In the genomic region with DNA sequence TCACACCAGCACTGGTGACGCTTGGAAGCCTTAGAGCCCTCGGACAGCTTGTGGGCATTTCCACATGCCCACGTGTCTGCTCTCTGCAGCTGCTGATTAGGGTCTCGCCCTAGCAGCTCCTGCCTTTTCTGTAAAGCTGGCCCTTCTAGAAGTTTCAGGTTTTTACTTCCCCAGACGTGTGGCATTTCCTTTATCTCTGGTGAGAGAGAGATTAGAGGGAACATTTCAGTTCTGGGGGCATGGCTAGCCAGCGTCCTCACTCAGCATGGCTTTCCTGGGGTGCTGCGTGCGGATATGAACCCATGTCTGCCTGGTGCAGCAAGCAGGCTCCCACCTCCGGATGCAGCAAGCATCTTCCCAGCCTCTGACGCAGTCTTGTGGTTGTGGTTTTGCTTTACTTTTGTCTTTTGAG, we compare ENCODE assay signal across 17 mouse cellular contexts. TPM values are rescaled to one million over a fixed set of nuclear protein-coding genes. Genes with fewer than 3 reads are reported as not detected.
DNase-seq lines count a peak whose midpoint lies in the region; ATAC-seq and TF ChIP-seq lines count a peak whose summit lies in the region.
"Had no signal": no experiment of that assay in that cellular context is flagged by ENCODE, and none has a peak within 500 bp of the region (broad histone marks: within the 10 kb centered on the region; RNA-seq: fewer than 3 reads in every experiment).

No protein-coding gene starts in this region.

- TF ChIP-seq CTCF in liver, embryonic 14.5 days (IDR thresholded peaks at IDR 0.05; ENCODE audit: low read depth): no peak

- TF ChIP-seq EP300 in liver, embryonic 14.5 days (IDR thresholded peaks at IDR 0.05; ENCODE audit: low read depth): no peak

- 74% methylated on average over 10 of the region's 10 CpGs for WGBS in forebrain, embryonic 10.5 days
- 72% methylated on average over 10 of the region's 10 CpGs for WGBS in forebrain, embryonic 14.5 days
- 16% methylated on average over 10 of the region's 10 CpGs for WGBS in liver, embryonic 14.5 days (ENCODE audit: insufficient replicate concordance)

- no peak for DNase-seq in forebrain, embryonic 10.5 days (ENCODE audit: extremely low spot score, low spot score)
- no peak for DNase-seq in forebrain, embryonic 14.5 days (ENCODE audit: low spot score)
- DNase-seq in MEL-GATA-1-ER (ENCODE audit: extremely low read depth, low read depth): peak; percentile 73
- no peak for DNase-seq in liver, embryonic 14.5 days (ENCODE audit: low read depth in 3 of 3, low spot score in 3 of 3)
- peak; percentile 69 for DNase-seq in thymus, postnatal 0 days (ENCODE audit: low spot score)
- DNase-seq in layer of hippocampus, adult 9-11 months: no peak
- DNase-seq in layer of hippocampus, postnatal 10 days (ENCODE audit: low spot score in 2 of 2): no peak
- DNase-seq in layer of hippocampus, postnatal 14 days (ENCODE audit: low spot score in 2 of 2): no peak
- DNase-seq: cerebellum, adult 9-11 months; kidney, adult 9 months; lung, embryonic 14.5 days had no signal

- no peak overlapping the region for H3K4me2 ChIP-seq in forebrain, embryonic 14.5 days (ENCODE audit: low read length)
- no peak overlapping the region for H3K4me2 ChIP-seq in liver, embryonic 14.5 days (ENCODE audit: low read depth)
- H3K4me2 ChIP-seq: embryonic facial prominence, embryonic 12.5 days; heart, embryonic 13.5 days; hindbrain, embryonic 15.5 days; lung, embryonic 14.5 days; midbrain, embryonic 12.5 days had no signal

- H3K36me3 ChIP-seq in forebrain, embryonic 10.5 days (replicated peaks): peaks cover 32% of the 10 kb centered on the region
- peaks cover 12% of the 10 kb centered on the region for H3K36me3 ChIP-seq in forebrain, embryonic 14.5 days (ENCODE audit: control insufficient read depth, insufficient read depth, low read length)
- no peaks in the 10 kb centered on the region for H3K36me3 ChIP-seq in liver, embryonic 14.5 days (replicated peaks; ENCODE audit: control insufficient read depth, insufficient read depth, low read depth)

- ATAC-seq in forebrain, embryonic 14.5 days: no peak
- peak; percentile 45; the same call in 1 of the 2 replicates for ATAC-seq in liver, embryonic 14.5 days (ENCODE audit: insufficient read depth)

- H3K9ac ChIP-seq in forebrain, embryonic 14.5 days (ENCODE audit: low read length): no peak overlapping the region
- H3K9ac ChIP-seq in liver, embryonic 14.5 days (replicated peaks): no peak overlapping the region
- H3K9ac ChIP-seq: embryonic facial prominence, embryonic 12.5 days; heart, embryonic 13.5 days; hindbrain, embryonic 15.5 days; lung, embryonic 14.5 days; midbrain, embryonic 12.5 days had no signal

- no peaks in the 10 kb centered on the region for H3K9me3 ChIP-seq in forebrain, embryonic 10.5 days
- H3K9me3 ChIP-seq in forebrain, embryonic 14.5 days (replicated peaks; ENCODE audit: control insufficient read depth, low read length): no peaks in the 10 kb centered on the region
- no peaks in the 10 kb centered on the region for H3K9me3 ChIP-seq in liver, embryonic 14.5 days (ENCODE audit: control insufficient read depth, low read length)
- H3K9me3 ChIP-seq: embryonic facial prominence, embryonic 12.5 days; G1E; heart, embryonic 13.5 days; hindbrain, embryonic 15.5 days; limb, embryonic 10.5 days; midbrain, embryonic 12.5 days had no signal

- no peaks in the 10 kb centered on the region for H3K4me1 ChIP-seq in forebrain, embryonic 10.5 days
- no peaks in the 10 kb centered on the region for H3K4me1 ChIP-seq in forebrain, embryonic 14.5 days (ENCODE audit: control insufficient read depth, insufficient read depth, low read length)
- peaks cover 0 to 6% of the 10 kb centered on the region in 2 experiments; a peak in 2 of 4 replicates for H3K4me1 ChIP-seq in liver, embryonic 14.5 days (replicated peaks; ENCODE audit: control insufficient read depth in 2 of 2, insufficient read depth in 2 of 2, low read length in 1 of 2)
- H3K4me1 ChIP-seq: embryonic facial prominence, embryonic 12.5 days; hindbrain, embryonic 15.5 days; limb, embryonic 10.5 days; midbrain, embryonic 12.5 days had no signal

- H3K27me3 ChIP-seq in forebrain, embryonic 10.5 days (ENCODE audit: poor library complexity, severe bottlenecking): no peaks in the 10 kb centered on the region
- no peaks in the 10 kb centered on the region for H3K27me3 ChIP-seq in forebrain, embryonic 14.5 days (replicated peaks; ENCODE audit: control insufficient read depth, insufficient read depth, low read length)
- H3K27me3 ChIP-seq in liver, embryonic 14.5 days (ENCODE audit: control insufficient read depth, insufficient read depth, low read length): no peaks in the 10 kb centered on the region
- H3K27me3 ChIP-seq: embryonic facial prominence, embryonic 12.5 days; heart, embryonic 13.5 days; hindbrain, embryonic 15.5 days; midbrain, embryonic 12.5 days had no signal

- no peak overlapping the region for H3K4me3 ChIP-seq in forebrain, embryonic 10.5 days
- no peak overlapping the region for H3K4me3 ChIP-seq in forebrain, embryonic 14.5 days (ENCODE audit: low read depth, low read length)
- H3K4me3 ChIP-seq in liver, embryonic 14.5 days (ENCODE audit: insufficient read depth in 1 of 2, low read depth in 2 of 2, low read length in 2 of 2): no peak overlapping the region
- H3K4me3 ChIP-seq: embryonic facial prominence, embryonic 12.5 days; heart, embryonic 13.5 days; hindbrain, embryonic 15.5 days; limb, embryonic 10.5 days; midbrain, embryonic 12.5 days had no signal

- H3K27ac ChIP-seq in forebrain, embryonic 10.5 days: 0 out of 2 replicates have a peak overlapping the region, but pooled peaks have one; percentile 35
- H3K27ac ChIP-seq in forebrain, embryonic 14.5 days (ENCODE audit: low read depth, low read length): no peak overlapping the region
- no peak overlapping the region for H3K27ac ChIP-seq in liver, embryonic 14.5 days
- H3K27ac ChIP-seq: embryonic facial prominence, embryonic 12.5 days; heart, embryonic 13.5 days; hindbrain, embryonic 15.5 days; limb, embryonic 10.5 days; midbrain, embryonic 12.5 days had no signal

RNA-seq across cellular contexts. Expression of a gene that starts 55.7 kb away (rescaled TPM):
- 0.10 TPM in 1 of 2 replicates, not detected in the other for polyA plus RNA-seq in forebrain, embryonic 10.5 days (2016; fragmentation: Nextera tagmentation; extraction: Ambion mirVana)
- 0.25 TPM in 1 of 2 replicates, not detected in the other for polyA plus RNA-seq in forebrain, embryonic 14.5 days (2014; fragmentation: Nextera tagmentation; extraction: Ambion mirVana)
- polyA plus RNA-seq in liver, embryonic 14.5 days (2012; rRNA removed): 0.03 and 0.08 TPM in 2 replicates
- polyA plus RNA-seq in liver, embryonic 14.5 days (2014; fragmentation: Nextera tagmentation; extraction: Ambion mirVana): 0.19 and 0.20 TPM in 2 replicates
- 0.10 and 0.15 TPM in 2 replicates for polyA plus RNA-seq in thymus, postnatal 0 days (2015; fragmentation: Nextera tagmentation; extraction: Ambion mirVana)
- under 1 TPM in 1 of 2 experiments, not detected in 1; 0.36 TPM for total RNA-seq in layer of hippocampus, postnatal 10 days (2021)
- under 1 TPM; 0.17 to 0.35 TPM for total RNA-seq in layer of hippocampus, postnatal 14 days (2021)
- polyA plus RNA-seq: G1E; lung, embryonic 14.5 days had no signal

Comparison
In these comparisons a context has a peak if more than half of its experiments do, and no peak if none do; other contexts are left out.
1. DNase-seq: peak in MEL-GATA-1-ER (single experiment) and thymus, postnatal 0 days (single experiment); none in forebrain, embryonic 10.5 days (single experiment), forebrain, embryonic 14.5 days (single experiment), liver, embryonic 14.5 days (0 of 3), layer of hippocampus, adult 9-11 months (single experiment), layer of hippocampus, postnatal 10 days (0 of 2) and layer of hippocampus, postnatal 14 days (0 of 2).